In genomic region chr2:151605437-151605987, GRCm38 (mm10) we compare ENCODE assay signal across 7 mouse cellular contexts. TPM values are rescaled to one million over a fixed set of nuclear protein-coding genes. Genes with fewer than 3 reads are reported as not detected.
DNase-seq lines count a peak whose midpoint lies in the region; ATAC-seq and TF ChIP-seq lines count a peak whose summit lies in the region.

No protein-coding gene starts in this region.

- no peak overlapping the region for H3K4me3 ChIP-seq in embryonic facial prominence, embryonic 14.5 days (ENCODE audit: low read depth, low read length)
- no peak overlapping the region for H3K4me3 ChIP-seq in hindbrain, embryonic 12.5 days
- no peak overlapping the region for H3K4me3 ChIP-seq in limb, embryonic 13.5 days
- no peak overlapping the region for H3K4me3 ChIP-seq in olfactory bulb, adult 2 months (ENCODE audit: insufficient read depth, low read depth, low read length)

- H3K9ac ChIP-seq in embryonic facial prominence, embryonic 14.5 days (ENCODE audit: low read depth, low read length) = no peak overlapping the region
- no peak overlapping the region for H3K9ac ChIP-seq in hindbrain, embryonic 12.5 days
- 0 out of 2 replicates have a peak overlapping the region, but pooled peaks have one; percentile 31 for H3K9ac ChIP-seq in limb, embryonic 13.5 days

- 0 out of 2 replicates have a peak overlapping the region, but pooled peaks have one; percentile 10 for H3K4me2 ChIP-seq in embryonic facial prominence, embryonic 14.5 days (ENCODE audit: low read depth, low read length)
- no peak overlapping the region; the same call in 1 of the 2 replicates for H3K4me2 ChIP-seq in hindbrain, embryonic 12.5 days (replicated peaks)
- peak overlapping the region; percentile 38 for H3K4me2 ChIP-seq in limb, embryonic 13.5 days (replicated peaks)

- no peaks in the 10 kb centered on the region for H3K27me3 ChIP-seq in embryonic facial prominence, embryonic 14.5 days (replicated peaks; ENCODE audit: control insufficient read depth, insufficient read depth, low read length)
- H3K27me3 ChIP-seq in hindbrain, embryonic 12.5 days = no peaks in the 10 kb centered on the region; the same call in 1 of the 2 replicates
- H3K27me3 ChIP-seq in limb, embryonic 13.5 days = no peaks in the 10 kb centered on the region

- DNase-seq in 416B (ENCODE audit: low read depth) (peak; percentile 7), NIH3T3 (ENCODE audit: low read depth) (peak; percentile 72)
- DNase-seq in embryonic facial prominence, embryonic 14.5 days (ENCODE audit: low spot score) = peak; percentile 62
- no peak for DNase-seq in spleen, postnatal 4 days (ENCODE audit: low spot score in 2 of 2)

- H3K4me1 ChIP-seq in embryonic facial prominence, embryonic 14.5 days (ENCODE audit: control insufficient read depth, insufficient read depth, low read length) = no peaks in the 10 kb centered on the region; the same call in 1 of the 2 replicates
- peaks cover 36% of the 10 kb centered on the region for H3K4me1 ChIP-seq in hindbrain, embryonic 12.5 days
- peaks cover 29% of the 10 kb centered on the region for H3K4me1 ChIP-seq in limb, embryonic 13.5 days
- peaks cover 69% of the 10 kb centered on the region for H3K4me1 ChIP-seq in olfactory bulb, adult 2 months (ENCODE audit: control insufficient read depth, insufficient read depth, low read length)

- H3K9me3 ChIP-seq in embryonic facial prominence, embryonic 14.5 days (ENCODE audit: control insufficient read depth, low read length) = no peaks in the 10 kb centered on the region
- H3K9me3 ChIP-seq in hindbrain, embryonic 12.5 days (replicated peaks) = no peaks in the 10 kb centered on the region
- H3K9me3 ChIP-seq in limb, embryonic 13.5 days = no peaks in the 10 kb centered on the region

- TF ChIP-seq CTCF in olfactory bulb, adult 2 months (IDR thresholded peaks at IDR 0.05; ENCODE audit: insufficient read depth, low read depth, low read length) = no peak

- ATAC-seq in embryonic facial prominence, embryonic 14.5 days (ENCODE audit: low read depth) = peak; percentile 44
- ATAC-seq in hindbrain, embryonic 12.5 days (ENCODE audit: low FRiP score) = peak; percentile 33
- ATAC-seq in limb, embryonic 13.5 days (ENCODE audit: low FRiP score, low read depth) = peak; percentile 82

- no peak for TF ChIP-seq POLR2A in olfactory bulb, adult 2 months (IDR thresholded peaks at IDR 0.05; ENCODE audit: insufficient read depth, low read depth, low read length)

- 37% methylated on average over 11 of the region's 11 CpGs for WGBS in embryonic facial prominence, embryonic 14.5 days
- 46% methylated on average over 11 of the region's 11 CpGs for WGBS in hindbrain, embryonic 12.5 days
- 34% methylated on average over 10 of the region's 11 CpGs for WGBS in limb, embryonic 13.5 days
- 12% methylated on average over 10 of the region's 11 CpGs for WGBS in olfactory bulb, adult 2 months

- H3K36me3 ChIP-seq in embryonic facial prominence, embryonic 14.5 days (ENCODE audit: control insufficient read depth, insufficient read depth, low read length) = no peaks in the 10 kb centered on the region
- no peaks in the 10 kb centered on the region for H3K36me3 ChIP-seq in hindbrain, embryonic 12.5 days
- no peaks in the 10 kb centered on the region for H3K36me3 ChIP-seq in limb, embryonic 13.5 days

- peak overlapping the region; percentile 44; the same call in 1 of the 2 replicates for H3K27ac ChIP-seq in embryonic facial prominence, embryonic 14.5 days (replicated peaks; ENCODE audit: low read depth, low read length)
- peak overlapping the region; percentile 55; the same call in 1 of the 2 replicates for H3K27ac ChIP-seq in hindbrain, embryonic 12.5 days
- peak overlapping the region; percentile 74; the same call in 1 of the 2 replicates for H3K27ac ChIP-seq in limb, embryonic 13.5 days
- H3K27ac ChIP-seq in olfactory bulb, adult 2 months (ENCODE audit: insufficient read depth, low read depth, low read length) = peak overlapping the region; percentile 61

RNA-seq across cellular contexts. Expression of gene Snph, which starts 26.9 kb away (rescaled TPM):
- 1.9 and 2.5 TPM in 2 replicates for polyA plus RNA-seq in embryonic facial prominence, embryonic 14.5 days (2014; fragmentation: Nextera tagmentation; extraction: Ambion mirVana)
- 7.9 and 8.1 TPM in 2 replicates for polyA plus RNA-seq in hindbrain, embryonic 12.5 days (2016; fragmentation: Nextera tagmentation; extraction: Ambion mirVana)
- 0.56 and 0.75 TPM in 2 replicates for polyA plus RNA-seq in limb, embryonic 13.5 days (2015; fragmentation: Nextera tagmentation; extraction: Ambion mirVana)
- polyA plus RNA-seq in olfactory bulb, adult 2 months (2012; ENCODE audit: insufficient read depth, insufficient read length, low replicate concordance, missing spikeins) = not detected in 2 replicates

RNA-seq across cellular contexts. Expression of gene Sdcbp2, which starts 33.1 kb away (rescaled TPM):
- 1.5 and 1.6 TPM in 2 replicates for polyA plus RNA-seq in embryonic facial prominence, embryonic 14.5 days (2014; fragmentation: Nextera tagmentation; extraction: Ambion mirVana)
- polyA plus RNA-seq in hindbrain, embryonic 12.5 days (2016; fragmentation: Nextera tagmentation; extraction: Ambion mirVana) = 0.22 and 0.50 TPM in 2 replicates
- 0.76 and 1.5 TPM in 2 replicates for polyA plus RNA-seq in limb, embryonic 13.5 days (2015; fragmentation: Nextera tagmentation; extraction: Ambion mirVana)
- not detected in 2 replicates for polyA plus RNA-seq in olfactory bulb, adult 2 months (2012; ENCODE audit: insufficient read depth, insufficient read length, low replicate concordance, missing spikeins)

Comparison
In these comparisons a context has a peak if more than half of its experiments do, and no peak if none do; other contexts are left out.
1. DNase-seq: peak in 416B (single experiment), NIH3T3 (single experiment) and embryonic facial prominence, embryonic 14.5 days (single experiment); none in spleen, postnatal 4 days (0 of 2).
2. Peak in every context shown above with its lines, with median percentiles within 50 percentile points of each other: ATAC-seq and H3K27ac ChIP-seq.